Mouse (Mus musculus) frontal cortex, postnatal 14 days (tissue): ENCODE measurements around the gene Cacnb2.

Experiments
- DNase-seq, 2 experiments: peaks; one replicate each; pipeline ENCODE4 v3.0.0; 2022; ENCODE audit warnings: low spot score in 2 of 2

Cacnb2 gene

GRCm38 (mm10) chr2:14774375-14774774 lies 171.5 kb downstream of the Cacnb2 start:
- no peak for DNase-seq

- DNase-seq, result no peak
These were observed 172.1 kb downstream of the Cacnb2 start for GRCm38 (mm10) chr2:14774857-14775495.

GRCm38 (mm10) chr2:14787983-14788382 lies 185.1 kb downstream of the Cacnb2 start:
- DNase-seq, result no peak

GRCm38 (mm10) chr2:14801446-14802046 lies 198.7 kb downstream of the Cacnb2 start:
- DNase-seq, result no peak

GRCm38 (mm10) chr2:14807650-14808347 lies 204.9 kb downstream of the Cacnb2 start:
- DNase-seq, result no peak

GRCm38 (mm10) chr2:14814977-14815376 lies 212.1 kb downstream of the Cacnb2 start:
- DNase-seq, result no peak

- DNase-seq, result no peak
These were observed 215.8 kb downstream of the Cacnb2 start for GRCm38 (mm10) chr2:14818651-14819050.

- DNase-seq, result no peak
These were observed 218.1 kb downstream of the Cacnb2 start for GRCm38 (mm10) chr2:14820946-14821345.

GRCm38 (mm10) chr2:14823105-14823504 lies 220.2 kb downstream of the Cacnb2 start:
- no peak for DNase-seq

GRCm38 (mm10) chr2:14823816-14824348 lies 221.0 kb downstream of the Cacnb2 start:
- no peak for DNase-seq

GRCm38 (mm10) chr2:14825146-14825545 lies 222.3 kb downstream of the Cacnb2 start:
- no peak for DNase-seq

- no peak for DNase-seq
These were observed 226.6 kb downstream of the Cacnb2 start for GRCm38 (mm10) chr2:14829451-14829850.

GRCm38 (mm10) chr2:14831308-14831707 lies 228.4 kb downstream of the Cacnb2 start:
- DNase-seq, result no peak

GRCm38 (mm10) chr2:14834700-14835317 lies 231.9 kb downstream of the Cacnb2 start:
- DNase-seq, result no peak

GRCm38 (mm10) chr2:14841272-14841671 lies 238.4 kb downstream of the Cacnb2 start:
- no peak for DNase-seq

GRCm38 (mm10) chr2:14846727-14847126 lies 243.8 kb downstream of the Cacnb2 start:
- DNase-seq, result no peak

- no peak for DNase-seq
These were observed 244.3 kb downstream of the Cacnb2 start for GRCm38 (mm10) chr2:14847188-14847587.

GRCm38 (mm10) chr2:14850831-14851230 lies 247.9 kb downstream of the Cacnb2 start:
- no peak for DNase-seq

- DNase-seq, result no peak
These were observed 248.5 kb downstream of the Cacnb2 start for GRCm38 (mm10) chr2:14851383-14851782.

GRCm38 (mm10) chr2:14854054-14854453 lies 251.2 kb downstream of the Cacnb2 start:
- DNase-seq, result no peak

GRCm38 (mm10) chr2:14858301-14858700 lies 255.4 kb downstream of the Cacnb2 start:
- no peak for DNase-seq

- no peak for DNase-seq
These were observed 257.5 kb downstream of the Cacnb2 start for GRCm38 (mm10) chr2:14860350-14860749.
